Mouse (Mus musculus) limb, embryonic 10.5 days (tissue): ENCODE data around the gene Usp45. TPM values are rescaled to one million over a fixed set of nuclear protein-coding genes. Genes with fewer than 3 reads are reported as not detected.

ENCODE experiments used
- DNase-seq: peaks from one replicate; pipeline ENCODE4 v3.0.0-alpha.2; 2017; ENCODE audit warnings: low spot score
- H3K27ac ChIP-seq: fragments of 300-500 bp; sonication (generic); 2 replicates; pipeline ENCODE4 v1.5.1; 2016; ENCODE audit warnings: mild to moderate bottlenecking
- H3K27me3 ChIP-seq: fragments of 300-500 bp; sonication (generic); 2 replicates; pipeline ENCODE4 v1.6.1; 2016; ENCODE audit warnings: low read depth, mild to moderate bottlenecking; ENCODE audit not compliant: poor library complexity, severe bottlenecking
- H3K36me3 ChIP-seq: fragments of 300-500 bp; sonication (generic); 2 replicates; pipeline ENCODE4 v1.6.1; 2016; ENCODE audit warnings: mild to moderate bottlenecking, moderate library complexity
- H3K4me1 ChIP-seq: fragments of 300-500 bp; sonication (generic); 2 replicates; pipeline ENCODE4 v1.6.1; 2016
- H3K4me3 ChIP-seq: fragments of 300-500 bp; sonication (generic); 2 replicates; pipeline ENCODE4 v1.5.1; 2016; ENCODE audit warnings: mild to moderate bottlenecking, moderate library complexity
- H3K9me3 ChIP-seq: fragments of 300-500 bp; sonication (generic); replicated peaks from 2 replicates; pipeline ENCODE4 v1.6.1; 2016; ENCODE audit warnings: mild to moderate bottlenecking
- WGBS: fragments of 180-500 bp; shearing (Covaris S2); methylation state at CpG from one replicate; pipeline ENCODE4 v1.1.7; 2016; 5-methylcytosine and 5-hydroxymethylcytosine counted together
- polyA plus RNA-seq: library from polyadenylated mRNA; unstranded; fragments of >200 nt; fragmentation: Nextera tagmentation; extraction: Ambion mirVana; gene quantifications from 2 replicates; pipeline ENCODE4 v1.2.1, GENCODE M21; 2016

Usp45 gene
- polyA plus RNA-seq, 1 experiment from 2014 or later = 12.4 TPM

- no peak for DNase-seq
- Histone ChIP-seq H3K27me3 (no peaks in the 10 kb centered on the region), H3K4me3 (no peak overlapping the region), H3K4me1 (no peaks in the 10 kb centered on the region), H3K27ac (no peak overlapping the region), H3K9me3 (no peaks in the 10 kb centered on the region), H3K36me3 (peaks cover 50% of the 10 kb centered on the region)
- WGBS = 93% methylated on average over 6 of the region's 6 CpGs
These were observed 45.7 kb downstream of the Usp45 start for GRCm38 (mm10) chr4:21812635-21813034.

DNA sequence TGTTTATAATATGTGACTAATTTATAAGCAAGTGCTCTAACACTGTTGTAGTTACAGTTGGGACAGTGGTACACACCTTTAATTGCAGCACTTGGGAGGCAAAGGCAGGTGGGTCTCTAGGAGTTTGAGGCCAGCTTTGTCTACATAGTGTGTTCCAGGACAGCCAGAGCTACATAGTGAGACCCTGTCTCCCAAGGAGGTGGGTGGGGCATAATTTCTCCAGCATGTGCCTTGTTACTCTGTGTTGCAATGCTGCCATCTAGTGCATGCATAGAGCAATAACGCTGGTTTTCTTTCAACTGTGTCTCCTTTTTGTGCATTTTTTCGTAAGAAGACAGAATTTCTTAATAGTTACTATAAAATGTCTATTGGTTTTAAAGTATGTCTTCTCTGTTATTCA lies 47.1 kb downstream of the Usp45 start:
- H3K4me3 ChIP-seq = no peak overlapping the region
- no peak overlapping the region for H3K27ac ChIP-seq
- H3K27me3 ChIP-seq = no peaks in the 10 kb centered on the region
- no peaks in the 10 kb centered on the region for H3K4me1 ChIP-seq
- WGBS = 49% methylated on average over 2 of the region's 2 CpGs
- peaks cover 55% of the 10 kb centered on the region for H3K36me3 ChIP-seq
- H3K9me3 ChIP-seq = no peaks in the 10 kb centered on the region
- DNase-seq = peak; percentile 45

- Histone ChIP-seq H3K4me1 (no peaks in the 10 kb centered on the region), H3K9me3 (no peaks in the 10 kb centered on the region), H3K36me3 (peaks cover 50% of the 10 kb centered on the region), H3K4me3 (no peak overlapping the region), H3K27ac (no peak overlapping the region), H3K27me3 (no peaks in the 10 kb centered on the region)
- 90% methylated on average over 2 of the region's 2 CpGs for WGBS
- DNase-seq = no peak
These were observed 59.7 kb downstream of the Usp45 start for GRCm38 (mm10) chr4:21826616-21827015.

GRCm38 (mm10) chr4:21832844-21833243 lies 65.9 kb downstream of the Usp45 start:
- H3K36me3 ChIP-seq = peaks cover 42% of the 10 kb centered on the region
- no peak overlapping the region for H3K4me3 ChIP-seq
- H3K4me1 ChIP-seq = no peaks in the 10 kb centered on the region
- no peak for DNase-seq
- no peaks in the 10 kb centered on the region for H3K9me3 ChIP-seq
- no peaks in the 10 kb centered on the region for H3K27me3 ChIP-seq
- no peak overlapping the region for H3K27ac ChIP-seq
- WGBS = 93% methylated on average over 8 of the region's 8 CpGs

DNA sequence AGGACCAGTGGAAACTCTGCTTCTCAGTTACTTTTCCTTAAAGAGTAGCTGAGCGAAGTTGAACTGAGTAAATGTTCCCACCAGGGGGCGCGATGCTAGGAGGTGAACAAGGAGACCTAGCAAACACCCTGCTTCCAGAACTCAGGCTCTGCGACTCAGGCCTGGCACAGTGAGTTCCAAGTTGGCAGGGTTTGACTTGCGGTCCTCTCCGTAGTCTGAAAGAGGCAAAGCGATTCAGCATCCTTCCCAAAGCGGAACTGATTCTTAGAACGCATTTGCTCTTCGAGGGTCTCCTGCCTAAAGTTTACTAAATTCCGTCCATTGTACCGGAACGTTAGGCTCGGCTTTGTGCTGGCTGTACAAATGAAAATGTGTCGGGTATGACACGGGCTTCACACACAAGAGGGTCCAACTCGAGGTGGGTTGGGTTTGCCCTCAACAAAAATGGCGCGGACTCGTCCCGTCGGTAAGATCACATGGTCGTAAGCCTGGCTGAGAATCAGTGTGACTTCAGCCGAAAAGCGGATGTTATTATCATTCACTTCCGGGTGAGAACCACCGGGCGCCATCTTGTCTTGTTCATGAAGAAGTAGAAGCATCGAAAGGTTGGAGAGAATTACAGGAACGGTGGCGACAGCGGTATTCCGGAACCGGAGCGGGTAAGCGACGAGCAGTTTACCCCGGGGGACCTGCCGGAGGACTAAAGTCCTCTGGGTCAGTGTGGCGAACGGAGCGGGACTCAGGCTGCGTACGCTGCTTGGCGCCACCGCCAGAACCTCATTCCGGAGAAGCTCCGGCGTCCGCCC lies 80.7 kb downstream of the Usp45 start, which contains the start of gene Pnisr:
Gene Pnisr (plus strand): TSS at position 103 of the 806 bp plus-strand sequence.
- peak within 1 kb of the TSS; percentile 99 for H3K27ac ChIP-seq
- H3K9me3 ChIP-seq = no peaks in the 10 kb centered on the region
- peak; percentile 93 for DNase-seq
- no peaks in the 10 kb centered on the region for H3K27me3 ChIP-seq
- H3K36me3 ChIP-seq = peaks cover 7% of the 10 kb centered on the region; the same call in 1 of the 2 replicates
- WGBS = under 1% methylated on average over 50 of the region's 50 CpGs
- H3K4me3 ChIP-seq = peak within 1 kb of the TSS; percentile 93
- H3K4me1 ChIP-seq = 0 out of 2 replicates have a peak, but pooled peaks cover 4% of the 10 kb centered on the region

- H3K27ac ChIP-seq = peak overlapping the region; percentile 99
- WGBS = 0% methylated on average over 24 of the region's 24 CpGs
- DNase-seq = peak; percentile 92
- peaks cover 12% of the 10 kb centered on the region; the same call in 1 of the 2 replicates for H3K36me3 ChIP-seq
- no peaks in the 10 kb centered on the region for H3K9me3 ChIP-seq
- H3K27me3 ChIP-seq = no peaks in the 10 kb centered on the region
- 0 out of 2 replicates have a peak, but pooled peaks cover 4% of the 10 kb centered on the region for H3K4me1 ChIP-seq
- peak overlapping the region; percentile 93 for H3K4me3 ChIP-seq
These were observed 81.3 kb downstream of the Usp45 start for GRCm38 (mm10) chr4:21848287-21848630.

- no peak overlapping the region for H3K27ac ChIP-seq
- H3K4me1 ChIP-seq = no peaks in the 10 kb centered on the region
- no peaks in the 10 kb centered on the region for H3K9me3 ChIP-seq
- no peak for DNase-seq
- H3K4me3 ChIP-seq = no peak overlapping the region
- 82% methylated on average over 1 of the region's 1 CpGs for WGBS
- H3K27me3 ChIP-seq = no peaks in the 10 kb centered on the region
- H3K36me3 ChIP-seq = peaks cover 92% of the 10 kb centered on the region
These were observed 90.5 kb downstream of the Usp45 start for GRCm38 (mm10) chr4:21857481-21857880.

GRCm38 (mm10) chr4:21865226-21865625 lies 98.3 kb downstream of the Usp45 start:
- H3K36me3 ChIP-seq = peaks cover 96% of the 10 kb centered on the region
- H3K9me3 ChIP-seq = no peaks in the 10 kb centered on the region
- H3K4me3 ChIP-seq = no peak overlapping the region
- no peak overlapping the region for H3K27ac ChIP-seq
- no peaks in the 10 kb centered on the region for H3K27me3 ChIP-seq
- 100% methylated on average over 1 of the region's 1 CpGs for WGBS
- no peaks in the 10 kb centered on the region for H3K4me1 ChIP-seq
- no peak for DNase-seq

GRCm38 (mm10) chr4:21878776-21879175 lies 111.8 kb downstream of the Usp45 start:
- no peak for DNase-seq
- Histone ChIP-seq H3K4me1 (no peaks in the 10 kb centered on the region), H3K27ac (no peak overlapping the region), H3K36me3 (peaks cover 32% of the 10 kb centered on the region), H3K27me3 (no peaks in the 10 kb centered on the region), H3K9me3 (no peaks in the 10 kb centered on the region), H3K4me3 (peak overlapping the region; percentile 78)
- WGBS = 24% methylated on average over 6 of the region's 6 CpGs

DNA sequence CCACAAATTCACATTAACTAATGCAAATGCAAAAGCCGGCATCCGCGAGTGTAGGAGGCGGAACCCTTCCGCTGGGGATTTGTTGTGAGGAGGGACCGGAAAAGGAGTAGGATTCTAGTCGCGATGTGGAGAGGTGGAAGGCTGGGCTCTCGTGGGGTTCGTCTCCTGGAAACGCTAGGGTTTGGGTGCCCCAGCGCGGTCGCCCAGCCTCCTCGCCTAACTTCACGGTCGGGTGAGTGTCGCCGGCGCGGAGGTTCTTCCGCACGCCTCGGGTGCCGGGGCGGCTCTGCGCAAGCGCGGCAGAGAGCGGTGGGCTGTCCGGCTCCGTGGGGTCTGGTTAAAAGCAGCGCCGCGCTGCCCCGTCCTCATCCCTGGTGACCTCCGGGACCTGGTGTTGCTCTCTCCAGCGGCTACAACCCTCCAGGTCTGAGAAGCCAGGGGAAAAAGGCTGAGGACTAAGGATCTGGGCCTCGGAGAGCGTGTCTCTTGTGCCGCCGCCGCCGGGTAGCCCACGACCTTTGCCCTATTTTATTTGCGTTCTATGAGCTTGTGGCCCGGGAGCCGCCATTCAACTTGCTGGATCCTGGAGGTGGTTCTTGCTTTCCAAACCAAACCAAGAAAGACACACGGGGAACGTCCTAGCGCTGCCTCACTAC lies 112.7 kb downstream of the Usp45 start, which contains the start of gene Coq3:
Gene Coq3 (plus strand): TSS at position 109 of the 656 bp plus-strand sequence.
- peak; percentile 85 for DNase-seq
- H3K36me3 ChIP-seq = peaks cover 24% of the 10 kb centered on the region
- H3K9me3 ChIP-seq = no peaks in the 10 kb centered on the region
- no peaks in the 10 kb centered on the region for H3K27me3 ChIP-seq
- under 1% methylated on average over 51 of the region's 51 CpGs for WGBS
- no peaks in the 10 kb centered on the region for H3K4me1 ChIP-seq
- H3K4me3 ChIP-seq = peak within 1 kb of the TSS; percentile 78
- peak within 1 kb of the TSS; percentile 94 for H3K27ac ChIP-seq

DNA sequence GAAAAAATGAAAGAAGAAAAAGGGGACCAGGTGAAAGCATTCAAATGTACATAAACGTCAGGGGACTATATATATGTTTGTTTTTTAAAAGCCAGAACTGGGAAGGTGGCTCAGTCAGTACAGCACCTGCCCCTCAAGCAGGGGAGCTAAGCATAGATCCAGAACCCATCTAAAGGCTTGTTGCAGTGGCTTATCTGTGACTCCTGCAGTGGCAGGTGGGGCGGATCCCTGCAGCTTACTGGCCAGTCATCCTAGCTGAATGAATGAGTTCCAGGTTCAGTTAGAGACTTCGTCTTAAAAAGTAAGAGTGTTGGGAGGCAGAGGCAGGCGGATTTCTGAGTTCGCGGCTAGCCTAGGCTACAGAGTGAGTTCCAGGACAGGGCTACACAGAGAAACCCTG lies 115.8 kb downstream of the Usp45 start:
- H3K4me3 ChIP-seq = no peak overlapping the region
- no peaks in the 10 kb centered on the region for H3K9me3 ChIP-seq
- H3K27ac ChIP-seq = no peak overlapping the region
- no peak for DNase-seq
- no peaks in the 10 kb centered on the region for H3K4me1 ChIP-seq
- H3K27me3 ChIP-seq = no peaks in the 10 kb centered on the region
- WGBS = 90% methylated on average over 6 of the region's 6 CpGs
- 0 out of 2 replicates have a peak, but pooled peaks cover under 1% of the 10 kb centered on the region for H3K36me3 ChIP-seq

DNA sequence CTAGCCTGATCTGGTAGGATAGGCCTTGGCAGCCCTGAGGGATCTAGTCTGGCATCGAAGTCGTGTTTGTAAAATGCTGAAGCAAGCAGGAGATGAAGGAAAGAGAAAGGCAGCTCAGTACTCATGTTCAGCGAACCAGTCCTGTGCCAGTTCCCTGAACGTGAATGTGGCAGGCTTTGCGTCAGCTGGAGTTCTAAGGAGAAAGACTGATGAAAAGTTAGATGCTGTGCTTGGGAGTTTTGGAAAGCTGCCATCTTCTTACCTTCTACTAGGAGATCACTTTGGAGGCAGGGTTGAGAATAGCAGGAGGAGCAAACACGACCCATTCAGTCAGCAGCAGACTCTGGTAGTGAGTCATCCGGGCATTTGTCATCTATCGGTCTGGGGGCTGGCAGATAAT lies 118.9 kb downstream of the Usp45 start:
- no peak for DNase-seq
- Histone ChIP-seq H3K4me3 (no peak overlapping the region), H3K36me3 (no peaks in the 10 kb centered on the region), H3K9me3 (no peaks in the 10 kb centered on the region), H3K27ac (no peak overlapping the region), H3K4me1 (no peaks in the 10 kb centered on the region), H3K27me3 (no peaks in the 10 kb centered on the region)
- WGBS = 88% methylated on average over 8 of the region's 8 CpGs
